Mouse (Mus musculus) CD4-positive, CD25-positive, alpha-beta regulatory T cell, adult 9 weeks (primary cell): ENCODE measurements around the gene Adam34. TPM values are rescaled to one million over a fixed set of nuclear protein-coding genes. Genes with fewer than 3 reads are reported as not detected.

Source experiments
- polyA plus RNA-seq: library from polyadenylated mRNA; unstranded; fragments of 100-300 nt; shearing (Covaris generic); gene quantifications from one replicate; pipeline ENCODE4 v1.2.1, GENCODE M21; 2017

Adam34 gene
- polyA plus RNA-seq: not detected

GRCm38 (mm10) chr8:43709949-43710348 lies at the start of gene Adam34:
Gene Adam34, minus strand, starts transcription at chr8:43710049.

GRCm38 (mm10) chr8:43627176-43627575 lies 82.7 kb downstream of the Adam34 start, which contains the start of gene Gm5346:
Gene Gm5346, minus strand, starts transcription at chr8:43627276.

Other genes with a start within 250 kb of the Adam34 start
- not detected for gene Adam26b, start 181.9 kb downstream of the Adam34 start, polyA plus RNA-seq
- gene Adam26a, start 133.3 kb downstream of the Adam34 start, polyA plus RNA-seq: not detected
- gene Gm5346, start 82.8 kb downstream of the Adam34 start, polyA plus RNA-seq: not detected